Mouse (Mus musculus): ENCODE data around the gene Gca.

- TF ChIP-seq CTCF (IDR thresholded peaks at IDR 0.05; ENCODE audit: low read depth), result no peak
- TF ChIP-seq EP300 (IDR thresholded peaks at IDR 0.05; ENCODE audit: low read depth), result no peak
Observed at GRCm38 (mm10) chr2:62670767-62671166, 6.7 kb downstream of the Gca start.
